Mouse (Mus musculus) activated CD4-positive, CD25-positive, alpha-beta regulatory T cell, adult 4 months (primary cell): ENCODE results near the gene Tmod4. TPM values are rescaled to one million over a fixed set of nuclear protein-coding genes. Genes with fewer than 3 reads are reported as not detected.
A peak's percentile ranks its signal among the peaks of the same experiment; 100 is the strongest.

Experiments
- ATAC-seq: one replicate; pipeline ENCODE4 v1.8.0; 2017
- polyA plus RNA-seq, 2 experiments: library from polyadenylated mRNA; unstranded; fragments of 100-300 nt; shearing (Covaris generic); gene quantifications; one replicate each; pipeline ENCODE4 v1.2.1; 2017

Tmod4 gene
- polyA plus RNA-seq, 2 experiments from 2014 or later = 2.5 to 3.7 TPM

- peak; percentile 78 for ATAC-seq
Measured at GRCm38 (mm10) chr3:95174011-95174592, 49.8 kb downstream of the Tmod4 start.

GRCm38 (mm10) chr3:95176500-95176899, 52.2 kb downstream of the Tmod4 start:
- no peak for ATAC-seq

- ATAC-seq = no peak
Measured at GRCm38 (mm10) chr3:95177583-95177982, 53.3 kb downstream of the Tmod4 start.

Other genes starting within 250 kb of the Tmod4 start
- 100 to 1,000 TPM; 148 to 197 TPM for gene Psmb4, start 237.5 kb upstream of the Tmod4 start, polyA plus RNA-seq
- 1 to 10 TPM; 4.5 to 4.6 TPM for gene Selenbp1, start 191.4 kb upstream of the Tmod4 start, polyA plus RNA-seq
- 10 to 100 TPM in 1 of 2 experiments, 1 to 10 TPM in 1; 10.0 to 12.3 TPM for gene Rfx5, start 170.4 kb upstream of the Tmod4 start, polyA plus RNA-seq
- gene Pi4kb, start 149.7 kb upstream of the Tmod4 start, polyA plus RNA-seq = 10 to 100 TPM in 1 of 2 experiments, 1 to 10 TPM in 1; 9.5 to 10.9 TPM
- 10 to 100 TPM; 11.7 to 14.0 TPM for gene Zfp687, start 109.0 kb upstream of the Tmod4 start, polyA plus RNA-seq
- 100 to 1,000 TPM; 163 to 246 TPM for gene Psmd4, start 81.9 kb upstream of the Tmod4 start, polyA plus RNA-seq
- gene Pip5k1a, start 17.5 kb upstream of the Tmod4 start, polyA plus RNA-seq = 10 to 100 TPM; 15.5 to 21.5 TPM
- 10 to 100 TPM; 64.5 to 64.8 TPM for gene Vps72, start 13.5 kb upstream of the Tmod4 start, polyA plus RNA-seq
- gene Scnm1, start 9.5 kb downstream of the Tmod4 start, polyA plus RNA-seq = 10 to 100 TPM; 67.2 to 99.2 TPM
- gene Lysmd1, start 9.6 kb downstream of the Tmod4 start, polyA plus RNA-seq = 10 to 100 TPM; 21.1 to 22.9 TPM
- 100 to 1,000 TPM; 216 to 232 TPM for gene Tnfaip8l2, start 17.9 kb downstream of the Tmod4 start, polyA plus RNA-seq
- not detected for gene Sema6c, start 36.0 kb downstream of the Tmod4 start, polyA plus RNA-seq
- gene Gabpb2, start 93.4 kb downstream of the Tmod4 start, polyA plus RNA-seq = 10 to 100 TPM; 31.0 to 34.7 TPM
- gene Cdc42se1, start 104.3 kb downstream of the Tmod4 start, polyA plus RNA-seq = 100 to 1,000 TPM; 258 to 260 TPM
- gene Mllt11, start 107.7 kb downstream of the Tmod4 start, polyA plus RNA-seq = 10 to 100 TPM; 21.2 to 31.5 TPM
- gene Gm128, start 117.1 kb downstream of the Tmod4 start, polyA plus RNA-seq = 1 to 10 TPM in 1 of 2 experiments, under 1 TPM in 1; 0.40 to 1.1 TPM
- gene Bnipl, start 126.7 kb downstream of the Tmod4 start, polyA plus RNA-seq = not detected
- 10 to 100 TPM; 19.3 to 21.6 TPM for gene Mindy1, start 156.9 kb downstream of the Tmod4 start, polyA plus RNA-seq
- gene Prune1, start 157.6 kb downstream of the Tmod4 start, polyA plus RNA-seq = 1 to 10 TPM; 6.3 to 9.7 TPM
- under 1 TPM in 1 of 2 experiments, not detected in 1; 0.83 TPM for gene Anxa9, start 182.7 kb downstream of the Tmod4 start, polyA plus RNA-seq
- gene Cers2, start 190.3 kb downstream of the Tmod4 start, polyA plus RNA-seq = 100 to 1,000 TPM; 139 to 172 TPM
- gene Setdb1, start 232.7 kb downstream of the Tmod4 start, polyA plus RNA-seq = 10 to 100 TPM; 16.9 to 25.5 TPM